Mouse (Mus musculus): ENCODE results near the gene Rreb1. TPM values are rescaled to one million over a fixed set of nuclear protein-coding genes. Genes with fewer than 3 reads are reported as not detected.
A peak's percentile ranks its signal among the peaks of the same experiment; 100 is the strongest.

Gene Rreb1
- total and polyA plus RNA-seq, 2 experiments from 2014 or later: 8.7 to 21.2 TPM

- Histone ChIP-seq H3K27ac (ENCODE audit: low read depth) (peak overlapping the region; percentile 93), H3K36me3 (replicated peaks; ENCODE audit: control insufficient read depth, insufficient read depth, low read length) (no peaks in the 10 kb centered on the region), H3K9ac (replicated peaks; ENCODE audit: low read depth, low read length) (peak overlapping the region; percentile 85), H3K4me3 (ENCODE audit: low read depth, low read length) (peak overlapping the region; percentile 88), H3K27me3 (ENCODE audit: control insufficient read depth, insufficient read depth, low read length) (no peaks in the 10 kb centered on the region), H3K4me2 (ENCODE audit: low read depth, low read length) (peak overlapping the region; percentile 100), H3K9me3 (replicated peaks; ENCODE audit: control insufficient read depth, low read length) (no peaks in the 10 kb centered on the region), H3K4me1 (ENCODE audit: control insufficient read depth, insufficient read depth) (peaks cover 41% of the 10 kb centered on the region)
- DNase-seq (ENCODE audit: low spot score): no peak
- WGBS: 8% methylated on average over 27 of the region's 27 CpGs
- ATAC-seq (ENCODE audit: insufficient read depth, low read depth): no peak
- TF ChIP-seq EP300 (IDR thresholded peaks at IDR 0.05; ENCODE audit: low read depth): no peak
- no peak for TF ChIP-seq CTCF (IDR thresholded peaks at IDR 0.05; ENCODE audit: low read depth)
These were observed 46.9 kb downstream of the Rreb1 start for GRCm38 (mm10) chr13:37824956-37825645.

GRCm38 (mm10) chr13:37825646-37826280 is 47.6 kb downstream of the Rreb1 start:
- peak; percentile 88 for DNase-seq (ENCODE audit: low spot score)
- Histone ChIP-seq H3K9ac (replicated peaks; ENCODE audit: low read depth, low read length) (peak overlapping the region; percentile 85), H3K27ac (ENCODE audit: low read depth) (peak overlapping the region; percentile 93), H3K27me3 (ENCODE audit: control insufficient read depth, insufficient read depth, low read length) (no peaks in the 10 kb centered on the region), H3K36me3 (replicated peaks; ENCODE audit: control insufficient read depth, insufficient read depth, low read length) (no peaks in the 10 kb centered on the region), H3K4me3 (ENCODE audit: low read depth, low read length) (peak overlapping the region; percentile 88), H3K4me2 (ENCODE audit: low read depth, low read length) (peak overlapping the region; percentile 100), H3K9me3 (replicated peaks; ENCODE audit: control insufficient read depth, low read length) (no peaks in the 10 kb centered on the region), H3K4me1 (ENCODE audit: control insufficient read depth, insufficient read depth) (peaks cover 44% of the 10 kb centered on the region)
- peak; percentile 75 for ATAC-seq (ENCODE audit: insufficient read depth, low read depth)
- TF ChIP-seq EP300 (IDR thresholded peaks at IDR 0.05; ENCODE audit: low read depth) (no peak), CTCF (IDR thresholded peaks at IDR 0.05; ENCODE audit: low read depth) (no peak)
- under 1% methylated on average over 42 of the region's 43 CpGs for whole genome bisulfite sequencing

- H3K9ac ChIP-seq (replicated peaks; ENCODE audit: low read depth, low read length): peak overlapping the region; percentile 85
- peak; percentile 43; the same call in 1 of the 2 replicates for TF ChIP-seq EP300 (IDR thresholded peaks at IDR 0.05; ENCODE audit: low read depth)
- TF ChIP-seq CTCF (IDR thresholded peaks at IDR 0.05; ENCODE audit: low read depth): no peak
- no peaks in the 10 kb centered on the region for H3K9me3 ChIP-seq (replicated peaks; ENCODE audit: control insufficient read depth, low read length)
- H3K27ac ChIP-seq (ENCODE audit: low read depth): peak overlapping the region; percentile 93
- H3K4me1 ChIP-seq (ENCODE audit: control insufficient read depth, insufficient read depth): peaks cover 44% of the 10 kb centered on the region
- under 1% methylated on average over 62 of the region's 65 CpGs for WGBS
- DNase-seq (ENCODE audit: low spot score): peak; percentile 55
- H3K4me3 ChIP-seq (ENCODE audit: low read depth, low read length): peak overlapping the region; percentile 88
- ATAC-seq (ENCODE audit: insufficient read depth, low read depth): peak; percentile 54
- no peaks in the 10 kb centered on the region for H3K36me3 ChIP-seq (replicated peaks; ENCODE audit: control insufficient read depth, insufficient read depth, low read length)
- no peaks in the 10 kb centered on the region for H3K27me3 ChIP-seq (ENCODE audit: control insufficient read depth, insufficient read depth, low read length)
- H3K4me2 ChIP-seq (ENCODE audit: low read depth, low read length): peak overlapping the region; percentile 100
These were observed 48.2 kb downstream of the Rreb1 start for GRCm38 (mm10) chr13:37826281-37826993.

GRCm38 (mm10) chr13:37826994-37827262 is 48.7 kb downstream of the Rreb1 start:
- no peak; the same call in 1 of the 2 replicates for ATAC-seq (ENCODE audit: insufficient read depth, low read depth)
- WGBS: 1% methylated on average over 34 of the region's 36 CpGs

GRCm38 (mm10) chr13:37827263-37827995 is 49.2 kb downstream of the Rreb1 start:
- peak; percentile 67 for ATAC-seq (ENCODE audit: insufficient read depth, low read depth)
- Histone ChIP-seq H3K27me3 (ENCODE audit: control insufficient read depth, insufficient read depth, low read length) (no peaks in the 10 kb centered on the region), H3K4me3 (ENCODE audit: low read depth, low read length) (peak overlapping the region; percentile 88), H3K36me3 (replicated peaks; ENCODE audit: control insufficient read depth, insufficient read depth, low read length) (no peaks in the 10 kb centered on the region), H3K4me1 (ENCODE audit: control insufficient read depth, insufficient read depth) (peaks cover 48% of the 10 kb centered on the region), H3K9ac (replicated peaks; ENCODE audit: low read depth, low read length) (peak overlapping the region; percentile 85), H3K27ac (ENCODE audit: low read depth) (peak overlapping the region; percentile 93), H3K9me3 (replicated peaks; ENCODE audit: control insufficient read depth, low read length) (no peaks in the 10 kb centered on the region), H3K4me2 (ENCODE audit: low read depth, low read length) (peak overlapping the region; percentile 100)
- WGBS: under 1% methylated on average over 65 of the region's 69 CpGs
- no peak for TF ChIP-seq EP300 (IDR thresholded peaks at IDR 0.05; ENCODE audit: low read depth)
- peak; percentile 45 for DNase-seq (ENCODE audit: low spot score)

More at GRCm38 (mm10) chr13:37826994-37827262, 48.7 kb downstream of the Rreb1 start:
- H3K4me2 ChIP-seq (ENCODE audit: low read depth, low read length): peak overlapping the region; percentile 100
- no peak for DNase-seq (ENCODE audit: low spot score)
- H3K9me3 ChIP-seq (replicated peaks; ENCODE audit: control insufficient read depth, low read length): no peaks in the 10 kb centered on the region
- peak overlapping the region; percentile 88 for H3K4me3 ChIP-seq (ENCODE audit: low read depth, low read length)
- TF ChIP-seq EP300 (IDR thresholded peaks at IDR 0.05; ENCODE audit: low read depth) (0 out of 2 replicates have a peak, but pooled peaks have one; percentile 7), CTCF (IDR thresholded peaks at IDR 0.05; ENCODE audit: low read depth) (no peak)
- H3K36me3 ChIP-seq (replicated peaks; ENCODE audit: control insufficient read depth, insufficient read depth, low read length): no peaks in the 10 kb centered on the region
- no peaks in the 10 kb centered on the region for H3K27me3 ChIP-seq (ENCODE audit: control insufficient read depth, insufficient read depth, low read length)
- H3K9ac ChIP-seq (replicated peaks; ENCODE audit: low read depth, low read length): peak overlapping the region; percentile 85
- H3K4me1 ChIP-seq (ENCODE audit: control insufficient read depth, insufficient read depth): peaks cover 43% of the 10 kb centered on the region
- H3K27ac ChIP-seq (ENCODE audit: low read depth): peak overlapping the region; percentile 93

Data from heart, postnatal 0 days (tissue).